Mouse (Mus musculus) MN1 (cell line): ENCODE results near the gene Cbln3.

Experiments
- DNase-seq: peaks from one replicate; pipeline ENCODE4 v3.0.0-alpha.2; 2016; ENCODE audit warnings: low spot score

Gene Cbln3

DNA sequence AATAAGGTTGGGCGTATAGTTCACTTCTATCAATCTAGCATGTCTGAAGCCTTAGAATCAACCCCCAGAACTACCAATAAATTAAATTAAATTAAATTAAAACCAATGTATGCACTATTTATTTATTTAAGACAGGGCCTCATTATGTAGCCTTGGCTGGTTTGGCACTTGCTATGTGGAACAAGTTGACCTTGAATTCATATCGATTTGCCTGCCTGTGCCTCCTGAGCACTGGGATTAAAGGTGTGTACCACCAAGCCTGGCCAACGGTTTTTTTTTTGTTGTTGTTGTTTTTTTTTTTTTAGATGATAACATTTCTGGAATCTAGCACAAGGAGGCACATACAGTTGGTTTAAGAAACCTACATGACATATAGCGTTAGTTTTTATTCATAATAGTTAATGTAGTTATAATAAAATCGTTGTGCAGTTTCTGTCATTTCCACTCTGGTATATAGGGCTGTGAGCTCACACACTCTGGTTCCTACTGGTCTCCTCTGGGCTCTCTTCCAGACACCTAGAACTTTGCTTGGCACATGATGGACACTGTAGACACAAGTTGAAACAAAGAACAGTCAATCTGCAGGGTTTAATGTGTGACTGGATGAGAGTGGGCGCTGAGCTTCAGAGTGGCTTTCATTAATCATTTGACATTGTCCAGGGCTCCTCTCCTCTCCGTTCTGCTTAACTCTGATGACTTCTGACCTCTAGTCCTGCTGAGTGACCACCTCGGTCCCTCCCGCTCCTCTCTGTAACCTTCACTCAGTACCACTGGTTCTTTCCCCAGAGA is 38.5 kb downstream of the Cbln3 start:
- DNase-seq: no peak

DNA sequence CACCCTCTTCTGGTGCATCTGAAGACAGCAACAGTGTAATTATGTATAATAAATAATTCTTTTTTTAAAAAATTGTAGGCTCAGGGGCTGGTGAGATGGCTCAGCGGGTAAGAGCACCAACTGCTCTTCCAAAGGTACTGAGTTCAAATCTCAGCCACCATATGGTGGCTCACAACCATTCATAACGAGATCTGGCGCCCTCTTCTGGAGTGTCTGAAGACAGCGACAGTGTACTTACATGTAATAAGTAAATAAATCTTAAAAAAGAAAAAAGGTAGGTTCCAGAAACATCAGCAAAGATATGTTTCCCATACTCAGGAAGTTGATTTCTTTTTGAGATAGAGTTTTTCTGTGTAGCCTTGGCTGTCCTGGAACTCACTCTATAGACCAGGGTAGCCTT is 41.4 kb downstream of the Cbln3 start:
- DNase-seq: no peak

DNA sequence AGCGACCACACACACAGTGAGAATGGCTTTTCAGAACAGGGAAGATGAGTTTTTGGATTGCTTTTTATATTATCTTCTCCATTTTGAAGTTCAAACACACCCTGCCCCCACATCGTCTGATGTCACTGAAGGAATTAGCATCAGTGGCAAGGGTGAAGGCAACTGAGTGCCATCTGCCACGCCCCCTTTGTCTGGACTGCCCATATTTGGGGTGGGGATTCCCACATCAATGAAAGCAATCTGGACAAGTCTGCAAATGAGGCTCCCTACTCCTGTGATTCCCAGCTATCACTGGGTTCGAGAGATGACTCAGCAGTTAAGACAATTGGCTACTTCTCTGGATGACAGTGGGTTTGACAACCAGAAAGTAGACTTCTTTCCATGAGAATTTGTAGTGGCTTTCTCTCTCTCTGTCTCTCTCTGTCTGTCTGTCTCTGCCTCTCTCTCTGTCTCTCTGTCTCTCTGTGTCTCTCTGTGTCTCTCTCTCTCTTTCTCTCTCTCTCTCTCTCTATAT is 43.3 kb downstream of the Cbln3 start:
- no peak for DNase-seq

DNA sequence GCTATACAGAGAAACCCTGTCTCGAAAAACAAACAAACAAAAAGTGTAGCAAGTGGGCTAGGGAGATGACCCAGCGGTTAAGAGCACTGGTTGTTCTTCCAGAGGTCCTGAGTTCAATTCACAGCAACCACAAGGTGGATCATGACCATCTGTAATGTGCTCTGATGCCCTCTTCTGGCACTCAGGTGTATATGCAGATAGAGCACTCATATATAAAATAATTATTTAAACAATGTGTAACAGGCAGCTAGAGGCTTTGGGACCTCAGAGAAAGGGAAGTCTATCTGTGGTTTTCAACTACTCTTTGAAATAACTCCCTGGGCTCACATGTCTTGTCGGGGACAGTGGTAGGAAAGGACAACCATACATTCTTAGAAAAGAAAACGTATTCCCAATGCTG is 45.5 kb downstream of the Cbln3 start:
- DNase-seq: no peak

DNA sequence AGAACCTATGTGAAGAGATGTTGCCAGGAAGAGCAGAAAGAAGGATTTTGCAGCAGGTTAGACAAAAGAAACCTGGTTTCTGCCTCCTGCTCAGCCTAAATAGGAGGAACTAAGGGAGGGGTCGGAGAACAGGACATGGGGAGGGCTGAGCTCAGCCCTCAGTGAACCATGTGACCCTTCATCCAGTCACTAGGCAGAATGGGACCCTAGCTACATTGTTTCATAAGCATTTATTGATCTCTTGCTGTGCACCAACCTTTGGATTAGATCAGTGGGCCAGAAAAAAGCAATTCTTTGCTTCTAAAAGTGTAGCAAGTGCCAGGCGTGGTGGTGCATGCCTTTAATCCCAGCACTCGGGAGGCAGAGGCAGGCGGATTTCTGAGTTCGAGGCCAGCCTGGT is 45.9 kb downstream of the Cbln3 start:
- no peak for DNase-seq

DNA sequence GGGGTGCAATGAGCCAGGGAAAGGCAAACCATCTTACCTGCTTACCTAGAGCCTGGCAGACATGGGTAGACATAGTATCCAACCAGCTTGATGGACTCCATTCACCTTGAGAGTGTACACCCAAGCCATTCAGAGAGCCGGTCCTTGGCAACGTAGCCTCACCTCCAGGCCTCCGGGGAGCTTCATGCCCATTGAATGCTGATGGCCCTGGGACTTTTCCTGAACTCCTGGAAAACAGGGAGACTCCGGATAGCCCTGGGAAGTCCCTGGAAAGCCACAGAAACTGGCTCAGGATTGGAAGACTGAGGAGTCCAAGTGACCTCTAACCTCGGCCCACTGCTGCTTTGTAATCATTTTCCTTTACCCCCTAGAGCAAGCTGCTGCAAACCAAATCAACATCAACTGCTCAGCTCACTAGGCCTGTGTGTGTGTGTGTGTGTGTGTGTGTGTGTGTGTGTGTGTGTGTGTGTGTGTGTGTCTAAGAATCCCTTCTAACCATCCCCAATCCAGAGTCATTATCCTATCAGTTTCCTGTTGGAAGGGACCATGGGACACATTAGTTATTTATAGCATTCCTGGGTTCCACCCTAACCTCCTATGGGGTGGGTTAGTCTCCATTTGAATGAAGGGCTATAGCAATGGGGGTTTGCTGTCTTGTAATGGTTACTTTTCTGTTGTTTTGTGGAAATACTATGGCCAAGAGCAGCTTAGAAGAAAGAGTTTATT is 49.2 kb downstream of the Cbln3 start:
- no peak for DNase-seq

DNA sequence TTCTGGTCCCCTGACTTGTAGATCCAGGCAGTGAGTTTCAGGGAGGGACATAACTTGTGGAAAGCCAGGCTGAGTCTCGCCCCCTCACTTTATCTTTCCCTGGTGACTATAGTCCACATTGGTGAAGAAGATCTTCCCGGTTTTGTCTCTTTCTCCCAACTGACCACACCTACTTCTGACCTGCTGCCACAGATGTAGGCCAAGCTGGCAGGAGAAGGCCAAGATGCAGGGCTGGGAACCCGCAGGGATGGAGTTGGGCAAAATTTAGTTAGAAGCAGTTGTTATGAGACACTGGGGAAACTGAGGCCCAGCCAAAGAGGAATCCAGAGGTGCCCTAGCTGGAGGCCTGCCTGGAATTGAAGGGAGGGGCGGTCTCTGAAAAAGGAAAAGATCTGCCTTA is 51.1 kb downstream of the Cbln3 start:
- no peak for DNase-seq

DNA sequence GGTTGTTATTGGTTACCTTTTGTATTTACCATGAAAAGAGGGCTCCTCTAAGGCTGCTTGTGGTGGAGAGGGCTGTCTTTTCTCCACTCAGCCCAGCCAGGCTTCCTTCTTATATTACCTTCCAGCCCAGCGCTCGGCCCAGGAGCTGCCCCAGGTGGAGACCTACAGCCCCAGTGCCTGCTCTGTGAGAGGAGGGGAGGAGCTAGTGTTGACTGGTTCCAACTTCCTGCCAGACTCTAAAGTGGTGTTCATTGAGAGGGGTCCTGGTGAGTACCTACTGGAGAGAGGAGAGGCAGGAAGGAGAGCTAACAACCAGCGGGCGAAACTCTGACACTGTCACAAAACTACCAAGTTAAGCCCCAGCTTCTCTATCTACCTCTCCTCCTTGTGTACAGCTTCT is 53.9 kb downstream of the Cbln3 start:
- no peak for DNase-seq

DNA sequence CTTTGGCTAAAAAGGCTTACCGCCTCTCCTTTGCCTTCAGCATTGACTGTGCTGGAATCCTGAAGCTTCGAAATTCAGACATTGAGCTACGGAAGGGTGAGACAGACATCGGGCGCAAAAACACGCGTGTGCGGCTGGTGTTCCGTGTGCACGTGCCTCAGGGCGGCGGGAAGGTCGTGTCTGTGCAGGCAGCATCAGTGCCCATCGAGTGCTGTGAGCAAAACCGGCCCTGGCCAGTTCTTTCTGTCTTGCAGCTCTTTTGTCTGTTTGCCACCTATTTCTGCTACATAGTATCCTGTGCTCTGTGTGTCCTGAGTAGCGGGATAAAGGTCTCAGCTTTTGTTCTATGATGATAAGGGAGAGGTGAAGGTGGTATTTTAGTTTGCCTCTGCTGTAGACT is 54.3 kb downstream of the Cbln3 start:
- DNase-seq: no peak
